Mouse (Mus musculus) olfactory bulb, adult 2 months (tissue): ENCODE measurements at regions not wholly inside any gene's neighbourhood (a gene's known extent, or its start where the extent isn't known, plus 50 kb on each side); places are given as distances from the start of the nearest gene placed in this dataset.

Experiments used
- CTCF ChIP-seq: fragments of 200-500 bp; IDR thresholded peaks from 2 replicates; pipeline ENCODE4 v1.5.1; 2012; ENCODE audit warnings: low read depth, mild to moderate bottlenecking, low read length, moderate library complexity; ENCODE audit not compliant: insufficient read depth
- POLR2A ChIP-seq: fragments of 200-500 bp; IDR thresholded peaks from 2 replicates; pipeline ENCODE4 v1.6.1; 2012; ENCODE audit warnings: mild to moderate bottlenecking, low read depth, low read length, moderate library complexity; ENCODE audit not compliant: insufficient read depth

DNA sequence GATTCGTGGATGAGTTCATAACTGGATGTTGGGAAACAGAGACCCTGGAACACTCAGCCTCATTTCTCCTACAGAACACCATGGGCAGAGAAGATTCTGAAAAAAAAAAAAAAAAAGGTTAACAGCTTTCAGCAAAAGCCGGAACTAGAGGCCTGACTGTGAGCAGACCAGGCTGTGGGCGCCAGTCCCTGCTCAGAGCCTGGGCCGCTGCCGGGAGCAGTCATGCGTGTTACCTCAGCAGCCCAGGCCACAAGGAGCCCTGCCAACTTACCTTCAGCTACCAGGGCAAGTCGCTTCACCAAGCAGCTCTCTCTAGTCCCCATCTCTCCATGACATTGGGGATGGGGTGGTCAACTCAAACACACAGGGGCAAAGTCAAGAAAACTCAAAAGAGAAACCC is 140.6 kb upstream of the 1700016C15Rik start:
- no peak for TF ChIP-seq POLR2A
- no peak for TF ChIP-seq CTCF
